Mouse (Mus musculus): ENCODE measurements around the gene Zfp839. TPM values are rescaled to one million over a fixed set of nuclear protein-coding genes. Genes with fewer than 3 reads are reported as not detected.

The Zfp839 gene
- total RNA-seq, 2 experiments from 2014 or later, result 9.3 to 9.8 TPM

DNA sequence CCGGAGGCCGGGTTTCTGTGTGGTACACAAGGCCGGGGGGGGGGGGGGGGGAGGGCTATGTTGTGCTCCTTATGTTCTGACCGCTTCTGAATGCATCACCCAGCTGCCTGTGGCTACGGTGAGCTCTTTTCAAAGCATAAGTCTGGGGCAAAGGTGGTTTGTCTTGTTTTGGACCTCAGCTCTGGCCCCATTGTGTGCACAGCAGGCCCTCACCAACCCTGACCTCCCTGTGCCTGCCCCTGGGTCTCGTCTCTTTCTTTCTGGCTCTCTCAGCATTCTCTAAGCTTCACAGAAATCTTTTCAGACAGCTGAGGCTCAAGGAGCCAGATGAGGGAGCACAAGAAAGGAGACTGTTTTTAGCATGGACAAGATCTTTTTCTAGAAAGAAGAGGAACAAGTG is 15.5 kb downstream of the Zfp839 start:
- intact Hi-C loops (cut with DNase I), result no loop called here
- no peak for DNase-seq (ENCODE audit: low spot score)

DNA sequence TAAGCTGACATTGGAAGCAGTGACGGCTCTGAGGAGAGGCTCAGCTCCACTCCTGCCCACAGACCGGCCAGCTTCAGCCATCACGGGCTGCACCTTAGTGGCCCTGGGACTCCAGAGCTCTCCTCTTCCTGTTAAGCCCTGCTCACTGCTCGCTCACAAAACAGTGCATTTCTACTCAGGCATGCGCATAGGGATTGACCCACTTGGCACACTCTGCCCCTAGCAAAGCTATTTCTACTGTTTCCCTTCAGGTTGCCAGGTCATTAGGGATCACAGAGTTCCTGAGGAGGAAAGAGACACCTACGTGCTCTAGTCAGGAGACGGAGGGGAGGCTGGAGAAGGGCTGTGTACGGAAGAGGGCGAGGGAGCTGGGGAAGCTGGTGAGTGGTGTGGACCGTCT is 15.9 kb downstream of the Zfp839 start:
- intact Hi-C loops (cut with DNase I), result no loop called here
- no peak for DNase-seq (ENCODE audit: low spot score)

DNA sequence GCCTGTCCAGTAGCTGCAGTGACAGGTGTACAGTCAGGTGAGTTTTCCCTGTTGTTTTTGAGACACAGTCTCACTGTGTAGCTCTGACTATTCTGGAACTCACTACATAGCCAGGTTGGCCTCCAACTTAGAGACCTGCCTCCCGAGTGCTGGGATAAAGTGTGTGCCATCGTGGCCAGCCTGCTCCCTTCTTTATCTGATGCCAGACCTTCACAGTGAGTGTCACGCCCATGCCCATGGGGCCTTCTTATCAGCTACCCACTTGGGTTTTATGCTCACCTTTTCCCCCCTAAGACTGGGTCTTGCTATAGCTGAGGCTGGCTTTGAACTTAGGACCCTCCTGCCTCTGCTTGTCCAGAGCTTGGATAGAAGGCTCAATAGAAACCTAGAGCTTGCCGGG is 20.1 kb downstream of the Zfp839 start:
- intact Hi-C loops (cut with DNase I), result no loop called here

DNA sequence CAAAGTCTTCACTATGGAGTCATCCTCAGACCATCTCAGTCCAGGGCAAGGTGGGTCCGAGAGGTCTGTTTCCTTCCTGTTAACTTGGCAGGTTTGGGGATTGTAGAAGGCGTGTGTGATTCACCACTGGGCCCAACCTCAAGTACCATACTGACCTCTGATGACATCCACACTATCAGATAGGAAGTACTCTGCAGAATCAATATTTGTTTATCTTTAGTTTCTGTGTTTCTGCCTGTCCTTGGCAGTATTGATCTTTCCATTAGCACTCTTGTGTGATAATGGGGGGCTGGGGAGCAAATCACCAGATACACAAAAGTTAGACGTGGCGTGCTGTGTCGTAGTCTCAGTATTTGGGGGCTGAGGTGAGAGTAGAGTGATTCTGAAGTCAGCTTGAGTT is 21.2 kb downstream of the Zfp839 start:
- DNase-seq (ENCODE audit: low spot score), result no peak
- intact Hi-C loops (cut with DNase I), result no loop called here

More for the DNA sequence above, 20.1 kb downstream of the Zfp839 start:
- no peak for DNase-seq (ENCODE audit: low spot score)

DNA sequence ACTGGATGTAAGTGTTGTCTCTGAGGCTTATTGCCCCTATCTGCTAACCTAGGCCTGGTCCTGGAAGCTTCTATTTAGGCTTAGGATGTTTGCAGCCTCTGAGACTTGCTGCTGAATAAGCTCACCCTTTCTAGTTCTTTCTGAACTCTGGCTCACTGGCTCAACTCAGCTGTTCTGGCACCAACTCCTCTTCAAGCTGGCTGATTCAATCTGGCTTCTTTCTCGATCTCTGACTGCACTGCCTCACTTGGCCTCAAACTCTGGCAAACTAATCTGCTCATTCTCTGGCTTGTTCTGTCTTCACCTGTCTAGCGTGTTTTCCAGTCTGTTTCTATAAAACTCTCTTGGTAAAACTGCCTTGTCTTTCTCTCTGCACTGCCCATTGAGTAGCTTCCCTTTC is 25.3 kb downstream of the Zfp839 start:
- DNase-seq (ENCODE audit: low spot score), result no peak
- intact Hi-C loops (cut with DNase I), result no loop called here

DNA sequence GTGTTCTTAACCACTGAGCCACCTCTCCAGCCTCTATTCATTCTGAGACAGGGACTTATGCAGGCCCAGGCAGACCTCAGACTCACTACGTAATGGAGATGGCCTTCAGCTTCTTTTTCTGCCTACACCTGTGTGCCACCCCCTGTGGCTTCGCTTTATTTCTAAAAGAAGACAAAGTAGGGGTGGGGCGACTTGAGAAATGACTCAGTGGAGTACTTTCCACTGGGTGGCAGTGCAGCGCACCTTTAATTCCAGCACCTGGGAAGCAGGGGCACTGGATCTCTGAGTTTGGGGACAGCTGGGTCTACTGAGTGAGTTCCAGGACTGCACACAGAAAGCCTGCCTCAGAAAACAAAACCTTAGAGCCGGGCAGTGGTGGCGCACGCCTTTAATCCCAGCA is 32.2 kb downstream of the Zfp839 start:
- DNase-seq (ENCODE audit: low spot score), result no peak

DNA sequence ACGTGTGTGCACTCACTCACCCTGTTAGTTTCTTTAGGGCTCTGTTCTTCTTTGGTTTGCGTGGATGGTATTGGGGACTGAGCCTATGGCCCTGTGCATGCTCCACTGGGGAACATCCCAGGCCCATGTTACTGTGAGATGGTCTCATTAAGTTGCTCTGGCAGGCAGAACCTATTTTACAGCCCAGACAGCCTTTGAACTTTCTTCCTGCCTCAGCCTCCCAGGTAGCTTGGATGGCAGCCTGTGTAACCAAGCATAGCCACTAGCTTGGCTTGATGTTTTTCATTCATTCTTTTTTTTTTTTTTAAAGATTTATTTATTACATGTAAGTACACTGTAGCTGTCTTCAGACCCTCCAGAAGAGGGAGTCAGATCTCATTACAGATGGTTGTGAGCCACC is 35.2 kb downstream of the Zfp839 start:
- no peak for DNase-seq (ENCODE audit: low spot score)
- intact Hi-C loops (cut with DNase I), result no loop called here

More for the DNA sequence above, 32.2 kb downstream of the Zfp839 start:
- intact Hi-C loops (cut with DNase I), result no loop called here

DNA sequence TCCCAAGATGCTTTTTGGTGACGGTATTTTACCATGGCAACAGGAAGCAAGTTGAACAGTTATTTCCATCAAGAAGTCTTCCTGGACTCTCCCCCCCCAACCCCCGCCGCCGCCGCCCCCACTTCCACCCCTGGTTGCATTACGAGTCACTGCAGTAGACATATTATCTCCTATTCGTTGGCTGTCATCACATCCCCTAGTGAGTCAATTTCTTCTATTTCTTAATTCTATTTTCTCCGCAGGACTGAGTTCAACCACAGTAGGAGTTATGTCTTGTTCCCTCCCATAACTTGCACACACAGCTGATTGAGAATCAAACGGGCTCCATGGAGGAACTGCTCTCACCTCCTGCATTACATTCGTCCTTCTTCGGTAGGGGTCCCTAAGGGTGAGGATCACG is 38.1 kb downstream of the Zfp839 start:
- no peak for DNase-seq (ENCODE audit: low spot score)
- intact Hi-C loops (cut with DNase I), result no loop called here

DNA sequence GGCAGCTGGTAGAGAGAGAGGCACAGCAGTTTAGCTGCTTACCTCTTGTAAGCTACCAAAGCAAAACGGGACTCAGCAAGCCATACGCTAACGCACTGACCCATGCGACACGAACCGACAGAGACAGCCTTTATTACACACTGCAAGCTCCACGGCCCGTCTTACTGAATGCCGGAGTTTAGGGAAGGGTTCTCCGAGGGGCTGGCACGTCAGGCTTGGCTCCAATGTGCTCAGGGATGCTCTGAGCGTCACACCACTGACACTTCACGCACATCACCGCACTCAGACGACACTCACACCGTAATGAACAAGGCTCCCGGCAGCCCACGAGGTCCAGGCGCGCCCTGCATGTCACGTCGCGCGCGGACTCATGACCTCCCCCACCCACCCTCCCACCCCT is 38.6 kb downstream of the Zfp839 start:
- intact Hi-C loops (cut with DNase I), result no loop called here
- DNase-seq (ENCODE audit: low spot score), result no peak

DNA sequence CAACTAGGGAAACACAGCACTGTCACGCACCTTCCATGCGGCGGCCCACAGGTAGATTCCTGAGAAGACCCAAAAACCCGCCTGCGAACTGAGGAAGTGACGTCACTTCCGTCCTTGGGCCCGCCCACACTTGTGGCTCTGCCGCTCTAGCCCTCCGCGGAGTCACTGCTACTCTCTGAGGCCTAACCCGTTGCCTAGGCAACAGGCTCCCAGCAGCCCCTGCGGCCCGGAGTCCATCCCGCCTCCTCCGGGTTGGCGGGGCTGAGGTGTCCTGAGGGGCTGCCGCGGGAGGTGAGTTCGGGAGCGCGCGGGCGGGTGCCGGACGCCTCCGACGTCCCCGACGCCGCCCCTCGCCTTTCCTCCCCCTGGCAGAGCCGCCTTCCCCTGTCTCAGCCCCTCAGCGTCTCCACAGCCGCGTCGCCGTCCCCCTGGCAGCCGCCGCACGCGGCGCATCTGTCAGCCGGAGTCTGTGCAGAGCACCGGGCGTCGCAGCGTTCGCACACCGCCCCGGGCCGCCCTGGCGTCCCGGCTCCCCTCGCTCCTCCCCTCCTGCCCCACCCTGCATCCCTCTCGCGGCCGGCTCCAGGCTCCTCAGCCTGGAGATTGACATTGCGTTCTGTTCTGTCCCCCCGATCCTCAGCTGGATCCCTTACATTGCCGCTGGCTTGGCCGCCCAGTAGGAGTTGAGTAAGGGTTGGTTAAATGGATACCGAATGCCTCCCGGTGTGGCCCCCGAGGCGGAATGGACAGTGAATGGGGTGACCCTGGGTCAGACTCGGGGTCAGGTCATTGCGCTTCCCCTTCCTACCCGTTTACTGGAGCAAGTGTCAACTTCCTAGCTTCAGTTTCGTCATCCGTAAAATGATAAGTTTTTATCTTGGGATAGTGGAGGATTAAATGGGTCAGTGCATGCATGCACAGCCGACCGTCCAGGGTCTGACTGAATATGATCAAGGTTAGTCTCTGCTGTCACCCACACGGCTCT is 39.3 kb downstream of the Zfp839 start, which contains the start of the genes Cinp and Tecpr2:
Gene Cinp, minus strand, starts transcription at position 110 of the 985 bp plus-strand sequence.
Gene Tecpr2, plus strand, starts transcription at position 229 of the 985 bp plus-strand sequence.
- intact Hi-C loops (cut with DNase I), result no loop called here
- DNase-seq (ENCODE audit: low spot score), result peak; percentile 95

DNA sequence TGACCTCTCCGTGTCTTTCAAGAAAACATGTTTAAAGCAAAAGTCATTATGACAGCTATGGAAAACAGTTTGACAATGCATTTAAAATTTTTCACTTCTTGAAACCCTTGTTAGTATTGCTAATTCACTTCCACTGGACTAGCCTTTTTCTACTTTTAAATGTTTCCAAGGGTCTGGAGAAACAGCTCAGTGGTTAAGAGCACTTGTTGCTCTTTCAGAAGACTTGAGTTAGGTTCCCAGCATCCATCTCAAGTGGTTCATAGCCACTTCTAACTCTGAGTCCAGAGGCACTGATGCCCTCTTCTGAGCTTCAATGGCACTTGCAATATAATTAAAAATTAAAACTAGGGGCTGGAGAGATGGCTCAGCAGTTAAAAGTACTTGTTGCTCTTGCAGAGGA is 41.8 kb downstream of the Zfp839 start:
- intact Hi-C loops (cut with DNase I), result no loop called here
- no peak for DNase-seq (ENCODE audit: low spot score)

DNA sequence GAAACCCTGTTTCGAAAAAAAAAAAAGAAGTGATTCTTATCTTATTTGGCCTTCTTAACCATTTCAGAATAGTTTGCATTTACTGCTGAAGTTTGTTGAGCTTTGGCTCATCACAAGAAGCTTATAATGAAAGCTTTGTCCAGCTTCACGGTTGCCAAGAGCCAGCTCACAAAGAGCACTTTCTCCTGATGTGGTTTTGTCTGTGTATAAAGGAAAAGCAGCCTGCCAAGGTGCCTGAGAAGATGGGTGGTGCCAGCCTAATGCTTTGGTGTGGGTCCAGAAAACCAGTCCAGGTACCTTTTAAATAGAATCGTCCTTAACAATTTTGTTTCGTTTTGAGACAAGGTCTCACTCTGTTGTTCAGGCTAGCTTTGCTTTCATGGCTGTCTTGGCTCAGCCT is 52.1 kb downstream of the Zfp839 start:
- no peak for DNase-seq (ENCODE audit: low spot score)
- intact Hi-C loops (cut with DNase I), result no loop called here

DNA sequence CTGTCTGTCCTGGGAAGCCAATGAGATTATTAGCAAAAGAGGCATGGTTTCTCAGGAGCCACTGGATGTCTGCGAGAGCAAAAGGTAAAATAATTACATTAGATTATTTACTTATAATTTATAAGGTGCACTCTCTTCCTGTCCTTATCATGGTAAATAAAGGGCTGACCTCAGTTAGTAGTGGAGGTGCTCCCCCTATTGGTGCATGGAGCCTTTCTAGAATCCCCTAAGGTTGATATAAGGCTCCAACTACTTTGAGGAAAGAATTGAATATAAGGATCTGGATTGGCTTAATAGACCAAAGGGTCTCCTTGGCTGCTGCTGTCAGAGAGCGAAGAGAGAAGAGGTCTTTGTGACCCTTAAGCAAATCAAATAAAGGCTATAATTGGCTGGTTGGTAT is 53.5 kb downstream of the Zfp839 start:
- no peak for DNase-seq (ENCODE audit: low spot score)
- intact Hi-C loops (cut with DNase I), result no loop called here

DNA sequence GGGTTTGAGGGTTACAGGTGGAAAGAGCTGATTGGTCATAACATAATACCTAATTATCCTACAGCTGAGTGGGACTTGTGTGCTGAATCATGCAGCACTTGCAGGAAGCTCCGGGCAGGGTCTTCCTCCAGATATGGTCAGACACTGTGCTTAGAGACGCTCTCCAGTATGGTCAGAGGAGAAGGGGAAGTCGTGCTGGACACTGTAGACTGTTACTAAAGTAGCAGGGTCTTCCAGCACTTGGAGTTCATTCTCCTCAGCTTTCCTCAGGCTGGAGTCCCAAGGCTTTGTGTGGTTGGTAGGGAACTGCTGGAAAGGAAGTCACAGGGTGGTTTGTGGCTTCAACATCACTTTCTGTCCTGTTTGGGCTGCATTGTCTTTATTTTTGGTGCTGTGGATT is 57.8 kb downstream of the Zfp839 start:
- DNase-seq (ENCODE audit: low spot score), result no peak
- intact Hi-C loops (cut with DNase I), result no loop called here

DNA sequence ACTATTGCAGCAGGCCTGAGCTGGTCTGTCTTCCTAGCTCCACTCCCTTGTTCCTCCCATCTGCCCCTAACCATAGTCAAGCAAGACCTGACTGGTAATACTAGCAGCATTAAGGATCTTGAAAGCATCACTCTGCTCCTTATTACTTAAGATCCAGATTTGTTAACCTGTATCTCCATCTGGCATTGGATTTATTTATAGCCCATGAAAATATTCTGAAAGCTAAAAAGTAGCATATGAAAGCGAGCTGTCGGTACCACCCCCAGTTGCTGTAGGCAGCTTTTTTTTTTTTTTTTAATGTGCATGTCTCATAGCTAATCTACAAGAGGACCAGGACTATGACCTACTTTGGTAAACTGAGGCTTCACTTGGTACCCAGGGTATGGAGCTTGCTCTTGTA is 59.9 kb downstream of the Zfp839 start:
- no peak for DNase-seq (ENCODE audit: low spot score)
- intact Hi-C loops (cut with DNase I), result no loop called here

DNA sequence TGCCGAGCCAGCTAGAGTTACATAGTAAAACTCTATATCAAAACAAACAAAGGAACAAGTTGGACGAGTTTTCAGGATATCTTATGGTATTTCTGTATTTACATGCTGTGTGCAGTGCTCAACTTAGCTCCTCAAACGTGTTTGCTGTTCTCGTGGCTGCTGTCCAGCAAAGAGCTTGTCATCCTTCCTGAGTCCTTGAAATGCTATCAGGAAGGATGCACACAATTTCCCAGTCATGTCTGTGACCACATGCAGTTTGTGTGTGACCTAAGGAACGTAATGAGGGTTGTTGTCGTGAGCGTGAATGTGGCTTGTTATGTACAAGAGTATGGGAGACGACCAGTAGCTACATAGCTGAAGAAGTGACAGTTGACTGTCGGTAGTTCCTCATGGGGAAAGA is 65.7 kb downstream of the Zfp839 start:
- no peak for DNase-seq (ENCODE audit: low spot score)
- intact Hi-C loops (cut with DNase I), result no loop called here

Other genes with a start within 250 kb of the Zfp839 start
- gene Dync1h1, start 248.8 kb upstream of the Zfp839 start, total RNA-seq (2021), result 100 to 1,000 TPM; 133 TPM
- gene 1700001K19Rik, start 167.6 kb upstream of the Zfp839 start, total RNA-seq (2021), result not detected
- 100 to 1,000 TPM; 136 to 207 TPM for gene Hsp90aa1, start 147.5 kb upstream of the Zfp839 start, total RNA-seq (2021)
- gene Wdr20, start 112.3 kb upstream of the Zfp839 start, total RNA-seq (2021), result 10 to 100 TPM; 27.9 to 28.6 TPM
- gene Mok, start 9.3 kb upstream of the Zfp839 start, total RNA-seq (2021), result under 1 TPM; 0.31 to 0.39 TPM
- 10 to 100 TPM; 31.7 to 33.3 TPM for gene Cinp, start 38.9 kb downstream of the Zfp839 start, total RNA-seq (2021)
- gene Tecpr2, start 39.0 kb downstream of the Zfp839 start, total RNA-seq (2021), result 1 to 10 TPM; 5.2 to 5.7 TPM
- 10 to 100 TPM; 66.8 to 71.8 TPM for gene Ankrd9, start 128.8 kb downstream of the Zfp839 start, total RNA-seq (2021)
- gene Rcor1, start 189.1 kb downstream of the Zfp839 start, total RNA-seq (2021), result 10 to 100 TPM; 14.8 to 17.4 TPM